Mouse (Mus musculus) spleen, adult 18-20 months (tissue): Measurements from ENCODE around the gene Capg.
"Not testable (repeated sequence)": the region's sequence is repeated elsewhere in the genome, so short reads cannot be mapped to it uniquely, and the experiment has no call there.

Experiments
- DNase-seq, 2 experiments: peaks; one replicate each; pipeline ENCODE4 v3.0.0; 2022; ENCODE audit warnings: mixed read lengths in 2 of 2

Gene Capg

GRCm38 (mm10) chr6:72533555-72533954, 10.6 kb upstream of the Capg start:
- not testable (repeated sequence) for DNase-seq

- DNase-seq = peak; percentile 20 to 51
Measured at GRCm38 (mm10) chr6:72534035-72534809, 10.0 kb upstream of the Capg start.

GRCm38 (mm10) chr6:72535165-72535564, 9.0 kb upstream of the Capg start:
- peak; percentile 73 to 86 for DNase-seq

- DNase-seq = no peak
Measured at GRCm38 (mm10) chr6:72537998-72538500, 6.1 kb upstream of the Capg start.

- DNase-seq = peak; percentile 73 to 78
Measured at GRCm38 (mm10) chr6:72538562-72539031, 5.6 kb upstream of the Capg start.

GRCm38 (mm10) chr6:72543265-72543850, 833 bp upstream of the Capg start:
- no peak for DNase-seq

- DNase-seq = no peak
Measured at GRCm38 (mm10) chr6:72545377-72545776, 1.2 kb downstream of the Capg start.

- DNase-seq = no peak
Measured at GRCm38 (mm10) chr6:72547121-72547520, 2.9 kb downstream of the Capg start.

- no peak for DNase-seq
Measured at GRCm38 (mm10) chr6:72547862-72548261, 3.7 kb downstream of the Capg start.

- DNase-seq = peak; percentile 66 to 75
Measured at GRCm38 (mm10) chr6:72549041-72549580, 4.9 kb downstream of the Capg start.

- DNase-seq = no peak
Measured at GRCm38 (mm10) chr6:72550025-72550424, 5.8 kb downstream of the Capg start.

- DNase-seq = peak in 1 of 2 experiments; percentile 13
Measured at GRCm38 (mm10) chr6:72550503-72551100, 6.4 kb downstream of the Capg start.

- DNase-seq = peak; percentile 55 to 56
Measured at GRCm38 (mm10) chr6:72552171-72553078, 8.2 kb downstream of the Capg start.

GRCm38 (mm10) chr6:72553079-72553412, 8.9 kb downstream of the Capg start:
- DNase-seq = no peak

- no peak for DNase-seq
Measured at GRCm38 (mm10) chr6:72560801-72561200, 16.6 kb downstream of the Capg start.

GRCm38 (mm10) chr6:72562486-72562885, 18.3 kb downstream of the Capg start:
- no peak for DNase-seq

- DNase-seq = no peak
Measured at GRCm38 (mm10) chr6:72562894-72563293, 18.7 kb downstream of the Capg start.

- no peak for DNase-seq
Measured at GRCm38 (mm10) chr6:72565506-72565905, 21.3 kb downstream of the Capg start.

- peak; percentile 63 to 88 for DNase-seq
Measured at GRCm38 (mm10) chr6:72566044-72566443, 21.9 kb downstream of the Capg start.

GRCm38 (mm10) chr6:72567508-72567907, 23.3 kb downstream of the Capg start:
- no peak for DNase-seq

GRCm38 (mm10) chr6:72568736-72569135, 24.5 kb downstream of the Capg start:
- no peak for DNase-seq

GRCm38 (mm10) chr6:72570644-72571397, 26.6 kb downstream of the Capg start:
- DNase-seq = no peak
